Mouse (Mus musculus) thymus, postnatal 0 days (tissue): Measurements from ENCODE around the gene Tbxa2r. TPM values are rescaled to one million over a fixed set of nuclear protein-coding genes. Genes with fewer than 3 reads are reported as not detected.

Experiments used
- DNase-seq: peaks from one replicate; pipeline ENCODE4 v3.0.0-alpha.2; 2015; ENCODE audit warnings: low spot score
- polyA plus RNA-seq: library from polyadenylated mRNA; unstranded; fragments of >200 nt; fragmentation: Nextera tagmentation; extraction: Ambion mirVana; gene quantifications from 2 replicates; pipeline ENCODE4 v1.2.1, GENCODE M21; 2015

Gene Tbxa2r
- polyA plus RNA-seq, 1 experiment from 2014 or later = 103 TPM

DNA sequence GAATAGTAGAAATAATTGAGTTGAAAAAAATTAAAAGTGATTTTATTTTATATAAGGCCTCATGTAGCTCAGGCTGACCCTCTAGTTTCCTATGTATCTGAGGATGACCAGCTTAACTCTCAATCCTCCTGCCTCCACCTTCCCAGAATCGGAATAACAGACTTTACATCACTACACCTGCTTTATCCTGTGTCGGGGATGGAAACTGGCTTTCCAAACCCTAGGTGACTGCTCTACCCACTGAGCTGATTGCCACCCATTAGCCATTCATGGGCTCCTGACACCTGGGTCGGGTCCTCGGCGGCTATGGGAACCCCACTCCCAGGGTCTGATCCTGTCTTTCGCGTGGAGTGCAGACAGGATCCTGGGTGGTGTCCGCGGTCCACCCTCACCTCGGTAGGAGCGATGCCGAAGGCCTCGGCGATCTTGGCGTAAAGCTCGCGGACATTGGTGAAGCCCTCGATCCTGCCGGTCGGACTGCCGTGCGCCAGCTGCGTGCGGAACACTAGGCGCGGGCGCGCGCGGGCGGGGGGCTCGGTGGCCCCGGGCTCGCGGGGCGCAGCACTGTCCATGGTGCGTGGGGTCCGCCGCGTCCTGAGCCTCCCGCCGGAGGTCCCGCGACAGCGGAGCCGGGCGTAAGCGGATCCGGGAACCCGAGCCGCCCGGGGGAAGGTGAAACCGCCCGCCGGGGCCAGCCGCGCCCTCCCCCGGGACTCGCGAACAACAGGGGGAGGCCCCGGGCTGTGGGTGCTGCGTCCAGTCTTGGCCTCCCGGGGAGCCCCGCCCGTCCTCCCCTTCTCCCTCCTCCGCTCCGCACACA, 14.4 kb downstream of the Tbxa2r start, which contains the start of gene Gipc3:
TSS of gene Gipc3 (minus strand) at position 581 of the 820 bp plus-strand sequence.
- DNase-seq = no peak

- DNase-seq = peak; percentile 39
Measured at GRCm38 (mm10) chr10:81344421-81345161, 16.1 kb downstream of the Tbxa2r start.

GRCm38 (mm10) chr10:81345162-81345534, 16.6 kb downstream of the Tbxa2r start:
- no peak for DNase-seq

DNA sequence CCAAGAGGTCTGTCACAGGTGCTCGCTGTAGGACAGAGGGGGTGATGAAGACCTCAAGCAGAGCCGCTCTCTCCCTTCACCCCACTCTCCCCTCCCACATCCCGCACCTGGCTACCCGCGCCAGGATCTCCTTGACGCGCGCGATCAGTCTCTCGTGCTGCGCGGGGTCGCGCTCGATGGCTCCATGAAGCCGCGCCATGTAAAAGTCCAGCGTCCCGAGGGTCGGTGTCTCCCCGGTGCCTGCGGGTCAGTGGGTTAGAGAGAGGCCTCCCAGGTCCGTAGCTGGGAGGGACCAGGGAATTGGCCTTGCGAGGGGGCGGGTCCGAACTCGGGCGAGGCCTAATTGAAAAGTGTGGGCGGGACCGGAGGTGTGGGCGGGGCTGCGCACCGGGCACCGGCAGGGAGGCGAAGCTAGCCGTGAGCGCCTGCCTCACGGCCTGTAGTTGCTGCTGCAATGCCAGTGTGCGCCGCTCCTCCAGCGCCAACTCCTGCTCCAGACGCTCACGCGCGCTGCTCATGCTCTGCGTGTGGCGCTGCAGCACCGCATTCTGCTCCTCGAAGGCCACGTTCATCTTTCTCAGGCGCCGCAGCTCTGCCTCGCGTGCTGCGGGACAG, 18.0 kb downstream of the Tbxa2r start:
- DNase-seq = peak; percentile 34

GRCm38 (mm10) chr10:81349146-81349545, 20.6 kb downstream of the Tbxa2r start:
- DNase-seq = peak; percentile 43

DNA sequence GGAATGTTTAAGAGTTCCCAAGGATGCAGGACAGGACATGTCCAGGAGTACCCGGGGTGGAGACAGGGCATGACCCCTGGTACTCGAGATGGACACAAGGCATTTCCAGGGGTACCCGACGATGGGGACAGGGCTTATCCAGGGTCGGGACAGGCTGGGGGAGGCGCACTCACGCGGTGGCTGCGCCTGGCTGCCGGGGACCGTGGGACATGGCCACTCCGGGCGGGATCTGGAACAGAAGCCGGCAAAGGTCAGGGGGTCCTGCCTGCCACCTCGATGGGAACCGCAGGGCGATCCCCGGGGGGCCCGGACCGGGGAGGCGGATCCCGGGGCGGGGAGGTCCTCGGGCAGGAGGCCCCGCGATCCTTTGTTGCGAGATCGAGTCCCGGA, 21.4 kb downstream of the Tbxa2r start:
- DNase-seq = no peak

DNA sequence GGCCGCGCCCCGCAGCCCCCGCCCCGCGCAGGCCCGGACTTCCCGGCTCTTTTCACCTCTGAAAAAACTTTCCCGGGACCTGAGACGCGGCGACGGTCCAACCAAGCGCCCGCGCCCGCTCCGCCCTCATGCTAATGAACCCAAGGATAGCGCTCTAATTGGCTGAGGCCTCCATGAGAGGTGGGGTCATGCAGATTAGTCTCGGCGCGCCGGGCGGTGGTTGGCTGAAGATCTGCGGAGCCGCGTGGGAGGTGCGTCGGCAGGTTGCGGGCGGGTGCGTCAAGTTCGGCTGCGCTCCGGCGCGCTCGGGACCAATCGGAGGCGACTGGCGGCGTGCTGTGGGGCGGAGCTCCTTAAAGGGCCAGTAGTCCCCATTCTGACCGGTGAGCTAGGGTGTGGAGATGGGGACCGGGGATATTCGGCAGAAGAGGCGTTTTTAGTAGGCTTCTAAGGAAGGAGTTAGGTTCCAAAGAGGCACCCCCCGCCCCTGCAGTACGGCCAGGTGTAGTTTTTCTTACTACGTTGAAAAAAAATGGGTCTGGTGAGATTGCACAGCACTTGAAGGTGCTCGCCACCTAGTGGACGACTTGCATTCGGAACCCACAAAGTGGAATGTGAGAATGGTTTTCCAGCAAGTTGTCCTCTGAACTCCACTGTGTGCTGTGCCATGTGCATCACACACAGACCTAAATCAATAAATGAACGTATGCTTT, 22.0 kb downstream of the Tbxa2r start, which contains the start of gene Hmg20b:
TSS of gene Hmg20b (minus strand) at position 130 of the 713 bp plus-strand sequence.
- peak; percentile 99 for DNase-seq

DNA sequence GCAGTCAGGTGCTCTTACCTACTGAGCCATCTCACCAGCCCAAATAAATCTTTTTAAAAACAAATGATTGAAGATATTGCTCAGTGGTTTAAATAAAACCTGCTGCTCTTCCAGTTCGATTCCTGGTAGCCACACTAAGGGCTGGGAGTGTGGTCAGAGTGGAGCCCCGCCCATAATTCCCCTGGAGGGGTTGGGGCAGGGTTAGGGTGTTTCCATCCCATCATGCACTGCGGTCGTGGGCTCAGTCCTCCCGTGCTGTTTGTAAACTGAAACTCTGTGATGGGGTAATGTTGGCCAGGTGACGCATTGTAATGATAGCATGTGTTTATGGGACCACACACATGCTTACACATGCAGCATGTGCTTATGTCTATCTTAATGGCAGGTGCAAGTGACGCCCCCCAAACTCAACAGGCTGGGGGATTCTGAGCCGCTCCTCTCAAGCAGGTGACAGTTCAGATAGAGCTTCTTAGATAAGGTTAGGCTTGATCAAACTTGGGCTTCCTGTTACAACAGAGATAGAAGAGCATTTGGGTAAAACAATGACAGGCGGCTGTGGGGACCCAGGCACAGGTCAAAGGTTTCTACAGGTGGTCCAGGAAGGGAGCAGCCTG, 23.3 kb downstream of the Tbxa2r start:
- peak; percentile 74 for DNase-seq

GRCm38 (mm10) chr10:81354738-81355477, 26.4 kb downstream of the Tbxa2r start:
- no peak for DNase-seq

GRCm38 (mm10) chr10:81355533-81355932, 27.0 kb downstream of the Tbxa2r start:
- DNase-seq = no peak

GRCm38 (mm10) chr10:81356352-81356990, 27.9 kb downstream of the Tbxa2r start:
- no peak for DNase-seq

DNA sequence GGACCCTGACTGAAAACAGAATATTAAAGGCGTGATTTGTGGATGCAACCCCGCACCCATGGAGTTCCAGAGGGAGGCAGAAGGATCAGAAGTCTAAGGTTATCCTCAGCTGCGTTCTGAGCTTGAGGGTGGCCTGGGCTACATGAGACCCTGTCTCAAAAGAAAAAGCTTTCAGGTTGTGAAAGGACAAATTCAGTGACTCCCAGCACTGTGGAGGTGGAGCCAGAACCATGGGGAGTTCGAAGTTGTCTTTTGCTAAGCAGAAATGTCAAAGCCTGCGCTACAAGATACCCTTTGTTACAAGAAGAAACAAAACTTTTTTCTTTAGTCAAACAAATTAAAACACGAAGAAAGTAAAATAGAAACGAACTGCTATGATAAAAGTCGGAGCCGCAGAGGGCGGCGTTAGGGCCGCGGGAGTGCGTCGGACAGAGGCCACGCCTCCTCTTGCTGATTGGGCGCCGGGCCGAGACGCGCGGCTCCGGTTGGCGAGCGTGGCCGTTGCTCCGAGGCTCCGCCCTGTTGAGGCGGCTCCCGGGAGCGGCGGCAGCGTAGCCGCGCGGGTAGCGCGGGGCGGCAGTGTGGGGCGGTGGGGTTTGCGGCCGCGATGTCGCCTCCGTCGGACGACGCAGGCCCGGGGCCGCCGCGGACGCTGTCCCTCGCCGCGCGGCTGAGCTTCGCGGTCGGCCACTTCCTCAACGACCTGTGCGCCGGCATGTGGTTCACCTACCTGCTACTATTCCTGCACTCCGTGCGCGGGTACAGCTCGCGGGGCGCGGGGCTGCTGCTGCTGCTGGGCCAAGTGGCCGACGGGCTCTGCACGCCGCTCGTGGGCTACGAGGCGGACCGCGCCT, 28.7 kb downstream of the Tbxa2r start, which contains the start of gene Mfsd12:
TSS of gene Mfsd12 (plus strand) at position 501 of the 854 bp plus-strand sequence.
- DNase-seq = peak; percentile 93

GRCm38 (mm10) chr10:81358209-81358608, 29.7 kb downstream of the Tbxa2r start:
- no peak for DNase-seq

DNA sequence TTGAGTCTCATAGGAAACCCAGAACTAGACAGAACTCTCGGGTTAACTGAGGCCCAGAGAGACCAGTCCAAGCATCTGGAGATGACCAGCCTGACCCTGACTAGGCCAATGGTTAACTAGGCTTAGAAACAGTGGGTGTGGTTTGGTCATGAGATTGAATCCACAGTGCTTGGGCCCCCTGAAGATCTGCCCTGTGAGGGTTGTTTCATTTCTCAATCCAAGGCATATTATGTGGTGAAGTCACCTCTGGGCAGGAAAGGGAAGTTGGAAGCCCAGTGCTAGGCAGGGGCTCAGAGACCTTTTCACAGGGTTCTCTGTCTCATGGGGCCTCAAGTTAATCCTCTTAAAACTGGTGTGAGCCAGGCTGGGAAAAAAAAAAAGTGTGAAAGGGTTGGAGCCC, 30.3 kb downstream of the Tbxa2r start:
- no peak for DNase-seq

DNA sequence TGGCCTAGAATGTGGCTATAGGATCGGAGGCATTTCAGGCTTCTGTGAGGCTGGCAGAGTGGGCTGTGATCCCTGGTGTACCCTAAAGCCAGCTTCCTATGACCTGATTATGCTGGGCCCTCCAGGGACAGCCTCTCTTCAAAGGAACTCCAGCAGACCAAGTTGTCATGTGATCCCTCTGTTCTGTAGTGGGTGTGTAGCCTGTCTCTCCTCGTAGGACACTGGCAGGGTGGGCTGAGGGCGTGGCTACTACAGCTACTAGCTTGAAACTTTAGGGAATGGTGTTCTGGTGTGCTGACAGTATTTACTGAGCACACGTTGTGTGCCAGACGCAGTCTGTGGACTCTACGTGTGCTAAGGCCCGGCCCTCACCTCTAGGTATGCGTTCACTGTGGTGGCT, 32.2 kb downstream of the Tbxa2r start:
- no peak for DNase-seq

DNA sequence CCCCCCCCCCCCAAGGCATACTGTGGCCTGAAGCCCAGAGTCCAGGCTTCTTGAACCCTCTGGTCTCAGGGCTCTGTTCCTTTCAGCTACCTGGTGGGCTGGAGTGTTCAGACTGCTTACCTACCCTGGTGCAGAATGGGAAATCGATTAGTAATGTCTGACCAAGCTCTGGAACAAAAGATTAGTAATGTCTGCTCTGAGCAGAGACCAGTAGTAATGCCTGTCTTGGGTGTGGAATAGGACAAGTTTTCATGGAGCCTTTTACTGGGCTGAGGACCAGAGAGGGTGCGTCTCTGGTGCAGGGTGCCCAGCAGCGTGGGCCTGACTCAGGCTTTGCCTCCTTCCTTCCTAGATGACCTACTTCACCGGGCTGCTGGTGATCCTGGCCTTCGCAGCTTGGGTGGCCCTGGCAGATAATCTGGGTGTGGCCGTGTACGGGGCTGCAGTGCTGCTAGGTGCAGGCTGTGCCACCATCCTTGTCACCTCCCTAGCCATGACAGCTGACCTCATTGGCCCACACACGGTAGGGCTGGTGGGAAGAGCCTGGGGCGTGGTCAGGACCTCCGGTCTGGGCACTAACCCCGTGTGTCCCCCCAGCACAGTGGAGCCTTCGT, 33.9 kb downstream of the Tbxa2r start:
- no peak for DNase-seq

GRCm38 (mm10) chr10:81363436-81364346, 35.2 kb downstream of the Tbxa2r start:
- no peak for DNase-seq
